Mouse (Mus musculus): Measurements from ENCODE around the gene Zfp965. TPM values are rescaled to one million over a fixed set of nuclear protein-coding genes. Genes with fewer than 3 reads are reported as not detected.
"Not testable (repeated sequence)": the region's sequence is repeated elsewhere in the genome, so short reads cannot be mapped to it uniquely, and the experiment has no call there.

Zfp965 gene
- 3.3 and 4.1 TPM in 2 replicates for polyA plus RNA-seq (2012; rRNA removed)

- not testable (repeated sequence) for DNase-seq (ENCODE audit: low spot score)
Measured at GRCm38 (mm10) chr2:175469685-175470084, at the start of gene Zfp965. Gene Zfp965 (plus strand): TSS chr2:175469985.

DNA sequence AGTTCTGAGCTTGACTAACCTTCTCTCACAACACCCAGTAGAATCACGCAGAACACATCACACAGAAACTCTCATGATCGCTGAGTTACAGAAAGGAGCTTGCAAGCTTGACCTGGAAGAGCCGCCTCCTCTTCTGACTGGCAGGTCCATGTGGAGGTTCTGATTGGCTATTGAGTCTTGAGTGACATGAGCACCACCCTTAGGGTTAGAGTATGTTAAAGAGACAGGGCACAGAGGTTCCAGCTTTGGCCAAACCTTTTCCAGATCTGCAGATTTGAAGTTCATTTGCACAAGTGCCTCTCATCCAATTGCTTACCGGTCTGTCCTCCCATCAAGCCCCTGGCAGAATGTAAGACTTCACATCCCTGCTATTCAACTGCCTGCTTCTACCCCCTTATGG, 34.1 kb upstream of the Zfp965 start, which contains the start of gene Gm4724:
TSS of gene Gm4724 (minus strand) at position 101 of the 400 bp plus-strand sequence.
- not testable (repeated sequence) for DNase-seq (ENCODE audit: low spot score)

Other genes with a start within 250 kb of the Zfp965 start
- gene Gm14440, start 194.9 kb upstream of the Zfp965 start, polyA plus RNA-seq (2012; rRNA removed) = not detected in 2 replicates
- gene Gm4631, start 131.8 kb upstream of the Zfp965 start, polyA plus RNA-seq (2012; rRNA removed) = 15.8 and 17.0 TPM in 2 replicates
- 3.3 and 4.8 TPM in 2 replicates for gene Zfp968, start 97.5 kb upstream of the Zfp965 start, polyA plus RNA-seq (2012; rRNA removed)
- 18.4 and 20.8 TPM in 2 replicates for gene Gm4724, start 34.2 kb upstream of the Zfp965 start, polyA plus RNA-seq (2012; rRNA removed)
- gene Gm11007, start 174.0 kb downstream of the Zfp965 start, polyA plus RNA-seq (2012; rRNA removed) = 0.04 TPM in 1 of 2 replicates, not detected in the other
- not detected in 2 replicates for gene Zfp969, start 233.7 kb downstream of the Zfp965 start, polyA plus RNA-seq (2012; rRNA removed)